Comparison of ENCODE assay signal across 20 mouse cellular contexts in genomic region chr3:123440490-123440889, GRCm38 (mm10). TPM values are rescaled to one million over a fixed set of nuclear protein-coding genes. Genes with fewer than 3 reads are reported as not detected.
A peak's percentile ranks its signal among the peaks of the same experiment; 100 is the strongest.
DNase-seq lines count a peak whose midpoint lies in the region; ATAC-seq and TF ChIP-seq lines count a peak whose summit lies in the region.
"Had no signal": no experiment of that assay in that cellular context is flagged by ENCODE, and none has a peak within 500 bp of the region (broad histone marks: within the 10 kb centered on the region; RNA-seq: fewer than 3 reads in every experiment).

No protein-coding gene starts in this region.

- no peak overlapping the region for H3K27ac ChIP-seq in midbrain, embryonic 11.5 days (ENCODE audit: low read depth, low read length)
- H3K27ac ChIP-seq in midbrain, embryonic 16.5 days (ENCODE audit: low read length), result no peak overlapping the region
- no peak overlapping the region for H3K27ac ChIP-seq in liver, embryonic 14.5 days
- H3K27ac ChIP-seq in gastrocnemius, adult 2 months, result no peak overlapping the region
- H3K27ac ChIP-seq: embryonic facial prominence, embryonic 12.5 days; heart, embryonic 10.5 days; hindbrain, embryonic 15.5 days; liver, embryonic 13.5 days; lung, embryonic 15.5 days; midbrain, embryonic 10.5 days had no signal

- no peaks in the 10 kb centered on the region for H3K9me3 ChIP-seq in midbrain, embryonic 11.5 days (ENCODE audit: control insufficient read depth, low read length)
- H3K9me3 ChIP-seq in midbrain, embryonic 16.5 days (replicated peaks; ENCODE audit: control insufficient read depth, low read length, poor library complexity, severe bottlenecking), result no peaks in the 10 kb centered on the region
- no peaks in the 10 kb centered on the region for H3K9me3 ChIP-seq in liver, embryonic 14.5 days (ENCODE audit: control insufficient read depth, low read length)
- H3K9me3 ChIP-seq: embryonic facial prominence, embryonic 12.5 days; heart, embryonic 10.5 days; hindbrain, embryonic 15.5 days; liver, embryonic 13.5 days; lung, embryonic 15.5 days; midbrain, embryonic 10.5 days had no signal

- H3K4me2 ChIP-seq in midbrain, embryonic 11.5 days, result no peak overlapping the region
- H3K4me2 ChIP-seq in midbrain, embryonic 16.5 days (ENCODE audit: low read length), result no peak overlapping the region
- H3K4me2 ChIP-seq in liver, embryonic 14.5 days (ENCODE audit: low read depth), result no peak overlapping the region
- H3K4me2 ChIP-seq: embryonic facial prominence, embryonic 12.5 days; hindbrain, embryonic 15.5 days; liver, embryonic 13.5 days; lung, embryonic 15.5 days had no signal

- no peak for DNase-seq in frontal cortex, postnatal 25 days (ENCODE audit: low spot score in 2 of 2)
- peak; percentile 21 for DNase-seq in midbrain, embryonic 11.5 days (ENCODE audit: low spot score, missing footprints)
- DNase-seq in liver, embryonic 14.5 days (ENCODE audit: low read depth in 3 of 3, low spot score in 3 of 3), result no peak
- no peak for DNase-seq in kidney, postnatal 14 days
- DNase-seq in embryo, embryonic 11 days, result no peak
- DNase-seq in gastrocnemius, adult 2 months, result no peak
- DNase-seq: adrenal gland, postnatal 10 days; cerebellum, adult 9-11 months; forebrain, postnatal 0 days; heart, postnatal 4 days; liver, embryonic 13.5 days; lung, postnatal 36 days; right cerebral cortex, postnatal 14 days had no signal

- no peak for TF ChIP-seq CTCF in liver, embryonic 14.5 days (IDR thresholded peaks at IDR 0.05; ENCODE audit: low read depth)
- TF ChIP-seq CTCF in gastrocnemius, adult 2 months (IDR thresholded peaks at IDR 0.05), result no peak

- no peaks in the 10 kb centered on the region for H3K4me1 ChIP-seq in midbrain, embryonic 11.5 days (ENCODE audit: control insufficient read depth, insufficient read depth, low read length)
- H3K4me1 ChIP-seq in midbrain, embryonic 16.5 days (ENCODE audit: control insufficient read depth, insufficient read depth, low read length), result no peaks in the 10 kb centered on the region
- no peaks in the 10 kb centered on the region for H3K4me1 ChIP-seq in liver, embryonic 14.5 days (replicated peaks; ENCODE audit: control insufficient read depth in 2 of 2, insufficient read depth in 2 of 2, low read length in 1 of 2)
- H3K4me1 ChIP-seq: heart, embryonic 10.5 days; hindbrain, embryonic 15.5 days; liver, embryonic 13.5 days; lung, embryonic 15.5 days; midbrain, embryonic 10.5 days had no signal

- ATAC-seq in frontal cortex, adult (ENCODE audit: low TSS enrichment), result peak; percentile 91
- ATAC-seq in midbrain, embryonic 11.5 days (ENCODE audit: low FRiP score), result no peak
- no peak for ATAC-seq in midbrain, embryonic 16.5 days
- ATAC-seq in liver, embryonic 14.5 days (ENCODE audit: insufficient read depth), result 0 out of 2 replicates have a peak, but pooled peaks have one; percentile 31
- ATAC-seq: forebrain, postnatal 0 days had no signal

- WGBS in midbrain, embryonic 11.5 days, result 92% methylated on average over 7 of the region's 7 CpGs
- 95% methylated on average over 7 of the region's 7 CpGs for WGBS in midbrain, embryonic 16.5 days
- 21% methylated on average over 7 of the region's 7 CpGs for whole genome bisulfite sequencing in liver, embryonic 14.5 days (ENCODE audit: insufficient replicate concordance)

- no peak overlapping the region for H3K4me3 ChIP-seq in midbrain, embryonic 11.5 days (ENCODE audit: low read depth, low read length)
- no peak overlapping the region for H3K4me3 ChIP-seq in midbrain, embryonic 16.5 days (ENCODE audit: low read depth, low read length)
- no peak overlapping the region for H3K4me3 ChIP-seq in liver, embryonic 14.5 days (ENCODE audit: insufficient read depth in 1 of 2, low read depth in 2 of 2, low read length in 2 of 2)
- no peak overlapping the region for H3K4me3 ChIP-seq in gastrocnemius, adult 2 months
- H3K4me3 ChIP-seq: embryonic facial prominence, embryonic 12.5 days; heart, embryonic 10.5 days; hindbrain, embryonic 15.5 days; liver, embryonic 13.5 days; lung, embryonic 15.5 days; midbrain, embryonic 10.5 days had no signal

- no peaks in the 10 kb centered on the region for H3K27me3 ChIP-seq in midbrain, embryonic 11.5 days (ENCODE audit: control insufficient read depth, insufficient read depth, low read length)
- H3K27me3 ChIP-seq in midbrain, embryonic 16.5 days (ENCODE audit: control insufficient read depth, insufficient read depth, low read depth, low read length), result no peaks in the 10 kb centered on the region
- peaks cover under 1% of the 10 kb centered on the region; the same call in 1 of the 2 replicates for H3K27me3 ChIP-seq in liver, embryonic 14.5 days (ENCODE audit: control insufficient read depth, insufficient read depth, low read length)
- H3K27me3 ChIP-seq: hindbrain, embryonic 15.5 days had no signal

- H3K9ac ChIP-seq in midbrain, embryonic 11.5 days (ENCODE audit: low read length), result no peak overlapping the region
- no peak overlapping the region for H3K9ac ChIP-seq in midbrain, embryonic 16.5 days (ENCODE audit: low read depth, low read length)
- no peak overlapping the region for H3K9ac ChIP-seq in liver, embryonic 14.5 days (replicated peaks)
- H3K9ac ChIP-seq: embryonic facial prominence, embryonic 12.5 days; forebrain, postnatal 0 days; hindbrain, embryonic 15.5 days; liver, embryonic 13.5 days; lung, embryonic 15.5 days had no signal

- intact Hi-C loops in gastrocnemius, adult 2 months (cut with DNase I), result no loop called here

- TF ChIP-seq EP300 in liver, embryonic 14.5 days (IDR thresholded peaks at IDR 0.05; ENCODE audit: low read depth), result no peak

- no peaks in the 10 kb centered on the region for H3K36me3 ChIP-seq in midbrain, embryonic 11.5 days (ENCODE audit: control insufficient read depth, insufficient read depth, low read length)
- no peaks in the 10 kb centered on the region for H3K36me3 ChIP-seq in midbrain, embryonic 16.5 days (ENCODE audit: control insufficient read depth, insufficient read depth, low read length)
- no peaks in the 10 kb centered on the region for H3K36me3 ChIP-seq in liver, embryonic 14.5 days (replicated peaks; ENCODE audit: control insufficient read depth, insufficient read depth, low read depth)
- H3K36me3 ChIP-seq: embryonic facial prominence, embryonic 12.5 days; heart, embryonic 10.5 days; hindbrain, embryonic 15.5 days; liver, embryonic 13.5 days; lung, embryonic 15.5 days; midbrain, embryonic 10.5 days had no signal

RNA-seq across cellular contexts. Expression of gene Prss12, which starts 6.2 kb away (rescaled TPM):
- 6.4 and 6.6 TPM in 2 replicates for polyA plus RNA-seq in midbrain, embryonic 11.5 days (2014; fragmentation: Nextera tagmentation; extraction: Ambion mirVana)
- polyA plus RNA-seq in midbrain, embryonic 16.5 days (2015; fragmentation: Nextera tagmentation; extraction: Ambion mirVana), result 11.5 and 13.8 TPM in 2 replicates
- polyA plus RNA-seq in liver, embryonic 14.5 days (2012; rRNA removed), result 0.13 and 0.18 TPM in 2 replicates
- 0.25 and 0.34 TPM in 2 replicates for polyA plus RNA-seq in liver, embryonic 14.5 days (2014; fragmentation: Nextera tagmentation; extraction: Ambion mirVana)
- under 1 TPM; 0.36 to 0.73 TPM for total RNA-seq in gastrocnemius, adult 2 months (2021)

RNA-seq across cellular contexts. Expression of gene Mettl14, which starts 54.6 kb away (rescaled TPM):
- 34.8 and 37.1 TPM in 2 replicates for polyA plus RNA-seq in midbrain, embryonic 11.5 days (2014; fragmentation: Nextera tagmentation; extraction: Ambion mirVana)
- polyA plus RNA-seq in midbrain, embryonic 16.5 days (2015; fragmentation: Nextera tagmentation; extraction: Ambion mirVana), result 24.1 and 25.5 TPM in 2 replicates
- polyA plus RNA-seq in liver, embryonic 14.5 days (2012; rRNA removed), result 3.5 and 5.9 TPM in 2 replicates
- polyA plus RNA-seq in liver, embryonic 14.5 days (2014; fragmentation: Nextera tagmentation; extraction: Ambion mirVana), result 5.6 and 6.4 TPM in 2 replicates
- total RNA-seq in gastrocnemius, adult 2 months (2021), result 10 to 100 TPM in 1 of 2 experiments, 1 to 10 TPM in 1; 9.0 to 12.7 TPM

Comparison
In these comparisons a context has a peak if more than half of its experiments do, and no peak if none do; other contexts are left out.
1. ATAC-seq: peak in frontal cortex, adult (single experiment) and liver, embryonic 14.5 days (single experiment); none in midbrain, embryonic 11.5 days (single experiment) and midbrain, embryonic 16.5 days (single experiment).